Mouse (Mus musculus): ENCODE data around the gene Med27.

DNA sequence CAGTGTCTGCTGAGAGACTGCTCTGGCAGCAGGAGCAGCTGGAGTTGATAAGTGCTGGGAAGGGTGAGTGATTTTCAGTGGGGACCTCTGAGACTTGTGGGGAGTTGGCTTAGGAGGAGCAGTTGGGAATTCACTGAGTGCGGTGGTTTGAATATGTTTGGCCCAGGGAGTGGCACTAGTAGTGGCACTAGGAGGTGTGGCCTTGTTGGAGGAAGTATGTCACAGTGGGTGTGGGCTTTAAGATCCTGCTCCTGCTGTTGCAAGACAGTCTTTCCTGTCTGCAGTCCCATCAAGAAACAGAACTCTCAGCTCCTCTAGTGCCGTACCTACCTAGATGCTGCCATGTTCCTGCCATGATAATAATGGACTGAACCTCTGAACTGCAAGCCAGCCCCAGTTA lies 115.2 kb downstream of the Med27 start:
- TF ChIP-seq CTCF (IDR thresholded peaks at IDR 0.05; ENCODE audit: borderline replicate concordance, control insufficient read depth, extremely low read depth, insufficient read depth, low read length, poor library complexity), result no peak
- no peak for TF ChIP-seq POLR2A (IDR thresholded peaks at IDR 0.05; ENCODE audit: control insufficient read depth, extremely low read depth, insufficient read depth, low read length, poor library complexity)
